Mouse (Mus musculus) testis, adult 2 months (tissue): ENCODE results near the gene Hdac7.

ENCODE experiments used
- CTCF ChIP-seq: fragments of 200-500 bp; IDR thresholded peaks from 2 replicates; pipeline ENCODE4 v1.5.1; 2012; ENCODE audit warnings: low read depth, mild to moderate bottlenecking, inconsistent platforms, low read length, moderate library complexity; ENCODE audit not compliant: control insufficient read depth, insufficient read depth, insufficient replicate concordance
- POLR2A ChIP-seq: fragments of 200-500 bp; IDR thresholded peaks from 2 replicates; pipeline ENCODE4 v1.6.1; 2012; ENCODE audit warnings: low read depth, mild to moderate bottlenecking, inconsistent platforms, low read length, moderate library complexity; ENCODE audit not compliant: control insufficient read depth

GRCm38 (mm10) chr15:97743210-97743609, 101.1 kb downstream of the Hdac7 start:
- TF ChIP-seq CTCF, result no peak
- no peak for TF ChIP-seq POLR2A
